Mouse (Mus musculus) CH12.LX (cell line): ENCODE data around the gene Pou2f1. TPM values are rescaled to one million over a fixed set of nuclear protein-coding genes. Genes with fewer than 3 reads are reported as not detected.

Experiments used
- DNase-seq: peaks from one replicate; pipeline ENCODE4 v3.0.0-alpha.2; 2013; ENCODE audit errors: extremely low read depth
- H3K27ac ChIP-seq: 2 replicates; pipeline ENCODE4 v1.5.1; 2012; ENCODE audit warnings: low read depth, mild to moderate bottlenecking, control low read depth, moderate library complexity; ENCODE audit not compliant: insufficient read depth
- H3K27me3 ChIP-seq: replicated peaks from 2 replicates; pipeline ENCODE3; 2012; ENCODE audit warnings: inconsistent platforms
- H3K36me3 ChIP-seq, 2 experiments: replicated peaks in 1 of 2; 2 replicates each; pipeline versions ENCODE3 to v1.6.1; 2012; ENCODE audit warnings: inconsistent platforms in 1 of 2, low read length in 1 of 2, mild to moderate bottlenecking in 1 of 2, mixed read lengths in 1 of 2, moderate library complexity in 1 of 2; ENCODE audit not compliant: control insufficient read depth in 1 of 2, insufficient read depth in 1 of 2
- H3K4me1 ChIP-seq, 2 experiments: 2 replicates each; pipeline ENCODE4 v1.6.1; 2012; ENCODE audit warnings: inconsistent platforms in 1 of 2, moderate library complexity in 1 of 2; ENCODE audit not compliant: insufficient read depth in 2 of 2, control insufficient read depth in 1 of 2
- H3K4me2 ChIP-seq: 2 replicates; pipeline ENCODE4 v1.6.1; 2012; ENCODE audit warnings: low read depth, mild to moderate bottlenecking, control low read depth; ENCODE audit not compliant: poor library complexity, insufficient read depth, severe bottlenecking
- H3K4me3 ChIP-seq, 3 experiments: fragments of 150-350 bp in 1 of 3; sonication (generic) in 1 of 3; replicated peaks in 1 of 3; 2 replicates each; pipeline versions ENCODE3 to v1.5.1; 2011 to 2012; ENCODE audit warnings: low read depth in 2 of 3, low read length in 2 of 3, mild to moderate bottlenecking in 2 of 3, moderate library complexity in 2 of 3, control low read depth in 1 of 3, improper control_type of control experiment in 1 of 3, inconsistent platforms in 1 of 3, mixed read lengths in 1 of 3; ENCODE audit not compliant: poor library complexity in 1 of 3
- H3K79me2 ChIP-seq: replicated peaks from 2 replicates; pipeline ENCODE4 v1.6.1; 2012; ENCODE audit warnings: mild to moderate bottlenecking, moderate library complexity; ENCODE audit not compliant: control insufficient read depth, poor library complexity, insufficient read depth, severe bottlenecking; ENCODE audit errors: extremely low read depth
- H3K9ac ChIP-seq: 2 replicates; pipeline ENCODE4 v1.6.1; 2012; ENCODE audit warnings: low read depth, mild to moderate bottlenecking, control low read depth, moderate library complexity; ENCODE audit not compliant: insufficient read depth
- H3K9me3 ChIP-seq: replicated peaks from 2 replicates; pipeline ENCODE3; 2012; ENCODE audit warnings: low read length, inconsistent platforms, mixed read lengths
- BHLHE40 ChIP-seq: IDR thresholded peaks from 2 replicates; pipeline ENCODE4 v1.6.1; 2011; ENCODE audit warnings: mild to moderate bottlenecking, low read depth, low read length, improper control_type of control experiment
- CHD2 ChIP-seq: IDR thresholded peaks from 2 replicates; pipeline ENCODE4 v1.6.1; 2011; ENCODE audit warnings: low read length, improper control_type of control experiment
- E2F4 ChIP-seq: IDR thresholded peaks from 2 replicates; pipeline ENCODE4 v1.6.1; 2011; ENCODE audit warnings: low read depth, low read length, improper control_type of control experiment; ENCODE audit not compliant: insufficient replicate concordance
- ELF1 ChIP-seq: IDR thresholded peaks from 2 replicates; pipeline ENCODE4 v1.6.1; 2014; ENCODE audit warnings: low read depth, mild to moderate bottlenecking, inconsistent platforms, low read length, improper control_type of control experiment
- EP300 ChIP-seq: IDR thresholded peaks from 2 replicates; pipeline ENCODE4 v1.6.1; 2011; ENCODE audit warnings: low read length, improper control_type of control experiment
- IRF4 ChIP-seq: IDR thresholded peaks from 2 replicates; pipeline ENCODE4 v1.6.1; 2014; ENCODE audit warnings: low read depth, mild to moderate bottlenecking, inconsistent platforms, low read length, improper control_type of control experiment
- JUN ChIP-seq: IDR thresholded peaks from 2 replicates; pipeline ENCODE4 v1.6.1; 2011; ENCODE audit warnings: low read depth, mild to moderate bottlenecking, low read length, improper control_type of control experiment, moderate library complexity; ENCODE audit not compliant: insufficient read depth
- JUND ChIP-seq: conservative IDR thresholded peaks from 2 replicates; pipeline ENCODE4 v1.6.1; 2011; ENCODE audit warnings: low read depth, low read length, improper control_type of control experiment
- KAT2A ChIP-seq: IDR thresholded peaks from 2 replicates; pipeline ENCODE4 v1.6.1; 2012; ENCODE audit warnings: low read length, improper control_type of control experiment, inconsistent platforms; ENCODE audit not compliant: insufficient replicate concordance
- MAFK ChIP-seq: IDR thresholded peaks from 2 replicates; pipeline ENCODE4 v1.6.1; 2011; ENCODE audit warnings: low read length, improper control_type of control experiment; ENCODE audit not compliant: insufficient replicate concordance
- MAX ChIP-seq: IDR thresholded peaks from 2 replicates; pipeline ENCODE4 v1.6.1; 2011; ENCODE audit warnings: low read length, improper control_type of control experiment
- MAZ ChIP-seq: IDR thresholded peaks from 2 replicates; pipeline ENCODE4 v1.6.1; 2012; ENCODE audit warnings: low read depth, mild to moderate bottlenecking, inconsistent platforms, low read length, improper control_type of control experiment, moderate library complexity
- MXI1 ChIP-seq: IDR thresholded peaks from 2 replicates; pipeline ENCODE4 v1.6.1; 2011; ENCODE audit warnings: mild to moderate bottlenecking, low read depth, low read length, improper control_type of control experiment
- NELFE ChIP-seq: IDR thresholded peaks from 2 replicates; pipeline ENCODE4 v1.6.1; 2011; ENCODE audit warnings: low read depth, low read length, improper control_type of control experiment
- NRF1 ChIP-seq: IDR thresholded peaks from 2 replicates; pipeline ENCODE4 v1.6.1; 2014; ENCODE audit warnings: low read depth, mild to moderate bottlenecking, inconsistent platforms, low read length, improper control_type of control experiment, moderate library complexity
- PAX5 ChIP-seq: IDR thresholded peaks from 2 replicates; pipeline ENCODE4 v1.6.1; 2012; ENCODE audit warnings: low read length, inconsistent platforms, mixed read lengths
- SIN3A ChIP-seq: IDR thresholded peaks from 2 replicates; pipeline ENCODE4 v1.6.1; 2012; ENCODE audit warnings: low read length, improper control_type of control experiment, inconsistent platforms
- SMC3 ChIP-seq: IDR thresholded peaks from 2 replicates; pipeline ENCODE4 v1.6.1; 2011; ENCODE audit warnings: low read depth, low read length, improper control_type of control experiment
- TCF12 ChIP-seq: IDR thresholded peaks from 2 replicates; pipeline ENCODE4 v1.6.1; 2014; ENCODE audit warnings: low read depth, mild to moderate bottlenecking, inconsistent platforms, low read length, improper control_type of control experiment
- USF1 ChIP-seq: IDR thresholded peaks from 2 replicates; pipeline ENCODE4 v1.6.1; 2014; ENCODE audit warnings: low read depth, mild to moderate bottlenecking, inconsistent platforms, low read length, improper control_type of control experiment
- ZC3H11A ChIP-seq: IDR thresholded peaks from 2 replicates; pipeline ENCODE4 v1.6.1; 2012; ENCODE audit warnings: low read depth, mild to moderate bottlenecking, inconsistent platforms, low read length, improper control_type of control experiment
- ZKSCAN1 ChIP-seq: IDR thresholded peaks from 2 replicates; pipeline ENCODE4 v1.6.1; 2012; ENCODE audit warnings: low read depth, inconsistent platforms, low read length, improper control_type of control experiment, borderline replicate concordance
- ZNF384 ChIP-seq: IDR thresholded peaks from 2 replicates; pipeline ENCODE4 v1.6.1; 2012; ENCODE audit warnings: low read depth, low read length, improper control_type of control experiment, inconsistent platforms
- dilution Hi-C: fragments of 300-500 bp; cut with MboI; formaldehyde crosslinking; loops from 2 replicates; pipeline ENCODE4 v1.14.3; 2020; ENCODE audit warnings: low sequenced_read_pairs; ENCODE audit not compliant: extremely low pct_unique_long_range_greater_than_20kb, extremely low pct_ligation_motif_present
- in situ Hi-C: fragments of 300-500 bp; cut with MboI; formaldehyde crosslinking; loops from 3 replicates; pipeline ENCODE4 v1.14.3; 2019; ENCODE audit warnings: low sequenced_read_pairs, low pct_ligation_motif_present, low pct_unique_long_range_greater_than_20kb, mixed read lengths
- polyA plus RNA-seq: library from polyadenylated mRNA; unstranded; fragments of >175 nt; gene quantifications from 2 replicates; pipeline ENCODE4 v1.2.1, GENCODE M21; 2012; ENCODE audit warnings: low read depth; ENCODE audit not compliant: insufficient read length
- total RNA-seq, 2 experiments: library from RNA; depleted of rRNA; stranded (reverse); fragments of 300-350 nt in 1 of 2; fragments of >200 nt in 1 of 2; gene quantifications; 2 replicates each; pipeline ENCODE4 v1.2.3; 2012 to 2014

The Pou2f1 gene
- total and polyA plus RNA-seq, 3 experiments: 6.4 to 18.3 (median 7.4) TPM

DNA sequence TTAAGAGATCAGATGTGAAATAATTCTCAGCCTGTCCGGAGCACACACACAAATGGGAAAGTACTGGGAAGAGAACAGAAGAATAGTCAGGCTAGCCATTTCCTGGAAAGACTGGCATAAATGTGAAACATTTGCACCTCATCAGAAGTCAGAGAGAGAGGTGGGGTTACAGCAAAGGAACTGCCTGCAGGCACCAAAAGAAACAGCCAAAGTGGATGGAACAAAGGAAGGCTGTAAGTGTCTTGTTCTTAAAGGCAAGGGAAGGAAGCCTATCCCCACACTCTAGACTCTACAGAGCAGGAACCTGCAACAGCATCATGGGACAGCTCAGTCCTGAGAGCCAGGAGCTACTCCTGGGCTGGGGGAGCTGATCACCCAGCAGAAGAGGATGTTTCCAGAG, 39.0 kb upstream of the Pou2f1 start:
- H3K27me3 ChIP-seq: peaks cover 1% of the 10 kb centered on the region
- H3K79me2 ChIP-seq: no peaks in the 10 kb centered on the region
- DNase-seq: no peak
- no peaks in the 10 kb centered on the region for H3K9me3 ChIP-seq
- no peaks in the 10 kb centered on the region for H3K36me3 ChIP-seq
- H3K4me3 ChIP-seq: no peak overlapping the region
- H3K27ac ChIP-seq: no peak overlapping the region
- no peak for TF ChIP-seq MAFK
- no peak for TF ChIP-seq JUND
- TF ChIP-seq ZNF384: no peak
- no peak for TF ChIP-seq PAX5
- TF ChIP-seq USF1: no peak
- TF ChIP-seq JUN: no peak
- no peak for TF ChIP-seq SMC3
- TF ChIP-seq E2F4: no peak
- no peak for TF ChIP-seq EP300
- TF ChIP-seq IRF4: no peak
- TF ChIP-seq MXI1: no peak
- no peak for TF ChIP-seq NRF1
- TF ChIP-seq BHLHE40: no peak
- TF ChIP-seq ELF1: no peak
- no peak for TF ChIP-seq MAZ
- no peak for TF ChIP-seq SIN3A
- TF ChIP-seq CHD2: no peak
- no peak for TF ChIP-seq ZC3H11A
- TF ChIP-seq NELFE: no peak
- TF ChIP-seq, all 38 proteins: peak for 0
- dilution Hi-C loops: no loop called here
- no peak overlapping the region for H3K9ac ChIP-seq
- H3K4me1 ChIP-seq: no peaks in the 10 kb centered on the region
- in situ Hi-C loops: no loop called here
- no peak overlapping the region for H3K4me2 ChIP-seq

GRCm38 (mm10) chr1:166038731-166039332, 36.4 kb upstream of the Pou2f1 start:
- no peak overlapping the region for H3K27ac ChIP-seq
- no peak overlapping the region for H3K9ac ChIP-seq
- no peak overlapping the region for H3K4me2 ChIP-seq
- H3K4me3 ChIP-seq: no peak overlapping the region
- no peaks in the 10 kb centered on the region for H3K27me3 ChIP-seq
- no peaks in the 10 kb centered on the region for H3K4me1 ChIP-seq
- H3K79me2 ChIP-seq: no peaks in the 10 kb centered on the region
- dilution Hi-C loops: no loop called here
- TF ChIP-seq SMC3 (no peak), MAFK (no peak), ZC3H11A (no peak), MAX (no peak), TCF12 (no peak), KAT2A (no peak), ZKSCAN1 (no peak), NRF1 (no peak)
- in situ Hi-C loops: no loop called here
- H3K36me3 ChIP-seq: no peaks in the 10 kb centered on the region
- peaks cover 2% of the 10 kb centered on the region for H3K9me3 ChIP-seq
- DNase-seq: no peak
